Mouse (Mus musculus) lung, adult 2 months (tissue): ENCODE measurements around the gene Zfp715.

ENCODE experiments used
- CTCF ChIP-seq: fragments of 200-500 bp; IDR thresholded peaks from 2 replicates; pipeline ENCODE4 v1.5.1; 2011; ENCODE audit warnings: mild to moderate bottlenecking, low read length, control low read depth; ENCODE audit not compliant: insufficient read depth
- POLR2A ChIP-seq: fragments of 200-500 bp; IDR thresholded peaks from 2 replicates; pipeline ENCODE4 v1.6.1; 2011; ENCODE audit warnings: low read depth, mild to moderate bottlenecking, control low read depth, low read length, borderline replicate concordance; ENCODE audit errors: extremely low read depth

DNA sequence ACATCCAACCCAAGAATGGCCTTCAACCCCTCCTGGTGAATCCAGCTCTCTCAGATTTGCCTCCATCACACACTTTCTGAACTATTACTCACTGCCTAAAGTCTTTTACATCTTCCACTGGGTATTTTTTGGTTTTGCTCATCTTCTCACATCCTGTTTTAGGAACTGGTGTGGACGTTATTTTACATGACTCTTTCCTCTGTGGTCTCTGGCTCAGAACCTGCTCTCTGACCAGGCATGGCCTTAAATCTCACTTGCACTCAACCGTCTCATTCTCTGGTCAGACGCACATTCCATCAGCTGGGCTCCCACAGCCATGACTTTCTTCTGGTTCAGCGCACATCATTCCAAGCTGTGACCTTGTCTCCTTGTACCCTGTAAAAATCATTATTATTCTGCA, 27.7 kb upstream of the Zfp715 start:
- TF ChIP-seq CTCF = no peak
- TF ChIP-seq POLR2A = no peak
